ENCODE assay signal across 8 mouse cellular contexts in genomic region chr7:125708100-125708499, GRCm38 (mm10). TPM values are rescaled to one million over a fixed set of nuclear protein-coding genes. Genes with fewer than 3 reads are reported as not detected.
DNase-seq lines count a peak whose midpoint lies in the region; ATAC-seq and TF ChIP-seq lines count a peak whose summit lies in the region.

No protein-coding gene starts in this region.

- under 1% methylated on average over 15 of the region's 15 CpGs for WGBS in heart, postnatal 0 days
- under 1% methylated on average over 15 of the region's 15 CpGs for WGBS in hindbrain, embryonic 12.5 days
- WGBS in midbrain, embryonic 14.5 days, result under 1% methylated on average over 15 of the region's 15 CpGs

- H3K9ac ChIP-seq in heart, postnatal 0 days (replicated peaks; ENCODE audit: low read depth, low read length), result peak overlapping the region; percentile 79
- peak overlapping the region; percentile 91 for H3K9ac ChIP-seq in hindbrain, embryonic 12.5 days
- H3K9ac ChIP-seq in midbrain, embryonic 14.5 days (replicated peaks; ENCODE audit: low read length), result peak overlapping the region; percentile 69

- peak overlapping the region; percentile 92 for H3K4me2 ChIP-seq in heart, postnatal 0 days (ENCODE audit: low read depth, low read length)
- peak overlapping the region; percentile 74 for H3K4me2 ChIP-seq in hindbrain, embryonic 12.5 days (replicated peaks)
- peak overlapping the region; percentile 79 for H3K4me2 ChIP-seq in midbrain, embryonic 14.5 days (ENCODE audit: low read length)

- H3K27ac ChIP-seq in heart, postnatal 0 days (ENCODE audit: low read depth), result peak overlapping the region; percentile 61
- peak overlapping the region; percentile 37; the same call in 1 of the 2 replicates for H3K27ac ChIP-seq in hindbrain, embryonic 12.5 days
- peak overlapping the region; percentile 91 for H3K27ac ChIP-seq in midbrain, embryonic 14.5 days (replicated peaks; ENCODE audit: low read depth, low read length)

- ATAC-seq in heart, postnatal 0 days (ENCODE audit: insufficient read depth, low read depth), result no peak
- ATAC-seq in hindbrain, embryonic 12.5 days (ENCODE audit: low FRiP score), result no peak
- no peak for ATAC-seq in midbrain, embryonic 14.5 days (ENCODE audit: low FRiP score, low TSS enrichment)
- ATAC-seq in CD4-positive, CD25-positive, alpha-beta regulatory T cell, adult 4 months, result no peak
- ATAC-seq in cerebellum, adult (ENCODE audit: insufficient number of reproducible peaks, low FRiP score, low TSS enrichment), result no peak

- H3K9me3 ChIP-seq in heart, postnatal 0 days (replicated peaks; ENCODE audit: control insufficient read depth, low read length), result no peaks in the 10 kb centered on the region
- H3K9me3 ChIP-seq in hindbrain, embryonic 12.5 days (replicated peaks), result no peaks in the 10 kb centered on the region
- no peaks in the 10 kb centered on the region for H3K9me3 ChIP-seq in midbrain, embryonic 14.5 days (ENCODE audit: control insufficient read depth, low read length)

- TF ChIP-seq EP300 in heart, postnatal 0 days (IDR thresholded peaks at IDR 0.05; ENCODE audit: low read depth), result no peak

- no peak for DNase-seq in heart, postnatal 0 days (ENCODE audit: low spot score)
- no peak for DNase-seq in heart, adult 9 months (ENCODE audit: low spot score in 2 of 2)
- peak; percentile 27 for DNase-seq in NIH3T3 (ENCODE audit: low read depth)
- DNase-seq in midbrain, embryonic 14.5 days, result peak; percentile 55
- no peak for DNase-seq in gastrocnemius, adult 8-10 months (ENCODE audit: low spot score in 2 of 2)

- peak overlapping the region; percentile 80 for H3K4me3 ChIP-seq in heart, postnatal 0 days (ENCODE audit: low read depth, low read length)
- H3K4me3 ChIP-seq in hindbrain, embryonic 12.5 days, result peak overlapping the region; percentile 85
- H3K4me3 ChIP-seq in midbrain, embryonic 14.5 days (replicated peaks; ENCODE audit: low read depth, low read length), result peak overlapping the region; percentile 80

- H3K36me3 ChIP-seq in heart, postnatal 0 days (replicated peaks; ENCODE audit: control insufficient read depth, insufficient read depth, low read length), result peaks cover 9% of the 10 kb centered on the region
- H3K36me3 ChIP-seq in hindbrain, embryonic 12.5 days, result peaks cover 10% of the 10 kb centered on the region
- peaks cover 14% of the 10 kb centered on the region for H3K36me3 ChIP-seq in midbrain, embryonic 14.5 days (ENCODE audit: control insufficient read depth, insufficient read depth, low read length)

- TF ChIP-seq CTCF in heart, postnatal 0 days (IDR thresholded peaks at IDR 0.05; ENCODE audit: low read depth), result no peak

- H3K4me1 ChIP-seq in heart, postnatal 0 days (ENCODE audit: control insufficient read depth, insufficient read depth), result peaks cover 27% of the 10 kb centered on the region
- H3K4me1 ChIP-seq in hindbrain, embryonic 12.5 days, result peaks cover 29% of the 10 kb centered on the region
- H3K4me1 ChIP-seq in midbrain, embryonic 14.5 days (ENCODE audit: control insufficient read depth, insufficient read depth, low read length), result peaks cover 31% of the 10 kb centered on the region

- H3K27me3 ChIP-seq in heart, postnatal 0 days (ENCODE audit: control insufficient read depth, insufficient read depth, low read length), result no peaks in the 10 kb centered on the region
- no peaks in the 10 kb centered on the region for H3K27me3 ChIP-seq in hindbrain, embryonic 12.5 days
- no peaks in the 10 kb centered on the region for H3K27me3 ChIP-seq in midbrain, embryonic 14.5 days (ENCODE audit: control insufficient read depth, insufficient read depth, low read length)

RNA-seq across cellular contexts. Expression of gene D430042O09Rik, which starts 0.4 kb away (rescaled TPM):
- total RNA-seq in heart, postnatal 0 days (2014; rRNA removed; ENCODE audit: low replicate concordance), result 19.1 and 23.9 TPM in 2 replicates
- polyA plus RNA-seq in heart, postnatal 0 days (2015; fragmentation: Nextera tagmentation; extraction: Ambion mirVana), result 3.4 and 4.5 TPM in 2 replicates
- 11.3 and 15.0 TPM in 2 replicates for polyA plus RNA-seq in hindbrain, embryonic 12.5 days (2016; fragmentation: Nextera tagmentation; extraction: Ambion mirVana)
- polyA plus RNA-seq in midbrain, embryonic 14.5 days (2014; fragmentation: Nextera tagmentation; extraction: Ambion mirVana), result 8.6 and 8.7 TPM in 2 replicates
- polyA plus RNA-seq in CD4-positive, CD25-positive, alpha-beta regulatory T cell, adult 4 months (2017; shearing (Covaris generic)), result 1 to 10 TPM; 4.0 to 4.1 TPM
- 1 to 10 TPM; 6.0 to 8.7 (median 7.7) TPM for total RNA-seq in gastrocnemius, adult 8-10 months (2022)

RNA-seq across cellular contexts. Expression of gene Gtf3c1, which starts 0.5 kb away (rescaled TPM):
- total RNA-seq in heart, postnatal 0 days (2014; rRNA removed; ENCODE audit: low replicate concordance), result 66.6 and 70.8 TPM in 2 replicates
- 14.5 and 14.9 TPM in 2 replicates for polyA plus RNA-seq in heart, postnatal 0 days (2015; fragmentation: Nextera tagmentation; extraction: Ambion mirVana)
- 51.0 and 52.0 TPM in 2 replicates for polyA plus RNA-seq in hindbrain, embryonic 12.5 days (2016; fragmentation: Nextera tagmentation; extraction: Ambion mirVana)
- polyA plus RNA-seq in midbrain, embryonic 14.5 days (2014; fragmentation: Nextera tagmentation; extraction: Ambion mirVana), result 29.6 and 47.1 TPM in 2 replicates
- 10 to 100 TPM; 16.1 to 29.4 TPM for polyA plus RNA-seq in CD4-positive, CD25-positive, alpha-beta regulatory T cell, adult 4 months (2017; shearing (Covaris generic))
- 10 to 100 TPM; 29.7 to 32.7 (median 30.7) TPM for total RNA-seq in gastrocnemius, adult 8-10 months (2022)

Comparison
In these comparisons a context has a peak if more than half of its experiments do, and no peak if none do; other contexts are left out.
1. DNase-seq: peak in NIH3T3 (single experiment) and midbrain, embryonic 14.5 days (single experiment); none in heart, postnatal 0 days (single experiment), heart, adult 9 months (0 of 2) and gastrocnemius, adult 8-10 months (0 of 2).
2. H3K27ac ChIP-seq: peak in every context shown above with its lines; median percentile 91 in midbrain, embryonic 14.5 days; 61 in heart, postnatal 0 days; 37 in hindbrain, embryonic 12.5 days.
3. Peak in every context shown above with its lines, with median percentiles within 50 percentile points of each other: H3K4me2 ChIP-seq, H3K4me3 ChIP-seq and H3K9ac ChIP-seq.